Mouse (Mus musculus) G1E (cell line): Measurements from ENCODE around the gene Foxe3. TPM values are rescaled to one million over a fixed set of nuclear protein-coding genes. Genes with fewer than 3 reads are reported as not detected.

Source experiments
- ATAC-seq: 2 replicates; pipeline ENCODE4 v1.8.0; 2016; ENCODE audit warnings: mild to moderate bottlenecking; ENCODE audit not compliant: insufficient number of reproducible peaks, poor library complexity, low FRiP score, severe bottlenecking; ENCODE audit errors: extremely low read depth
- DNase-seq: peaks from one replicate; pipeline ENCODE4 v3.0.0; 2012; ENCODE audit warnings: low spot score
- H3K27me3 ChIP-seq: 2 replicates; pipeline ENCODE4 v1.6.1; 2012; ENCODE audit warnings: mild to moderate bottlenecking, low read length, inconsistent platforms; ENCODE audit not compliant: insufficient read depth
- H3K36me3 ChIP-seq: replicated peaks from 2 replicates; pipeline ENCODE3; 2012; ENCODE audit warnings: mild to moderate bottlenecking, inconsistent platforms
- H3K4me1 ChIP-seq: 2 replicates; pipeline ENCODE4 v1.6.1; 2012; ENCODE audit warnings: low read depth, low read length, inconsistent platforms, mixed read lengths; ENCODE audit not compliant: insufficient read depth
- H3K4me3 ChIP-seq: 2 replicates; pipeline ENCODE4 v1.5.1; 2012; ENCODE audit warnings: low read depth, mild to moderate bottlenecking, inconsistent platforms, low read length, moderate library complexity, mixed read lengths
- H3K9me3 ChIP-seq: replicated peaks from 2 replicates; pipeline ENCODE4 v1.6.1; 2012; ENCODE audit warnings: inconsistent platforms
- CTCF ChIP-seq: IDR thresholded peaks from 2 replicates; pipeline ENCODE4 v1.5.1; 2012; ENCODE audit warnings: low read depth, low read length, inconsistent platforms, mixed read lengths
- GATA1 ChIP-seq: IDR thresholded peaks from 2 replicates; pipeline ENCODE4 v1.6.1; 2012; ENCODE audit warnings: borderline replicate concordance, low read length, inconsistent platforms, mixed read lengths
- GATA2 ChIP-seq: IDR thresholded peaks from 2 replicates; pipeline ENCODE4 v1.6.1; 2012; ENCODE audit warnings: low read depth, low read length, inconsistent platforms, borderline replicate concordance
- POLR2AphosphoS5 ChIP-seq: IDR thresholded peaks from 2 replicates; pipeline ENCODE4 v1.6.1; 2012; ENCODE audit warnings: low read depth, low read length, inconsistent platforms; ENCODE audit not compliant: insufficient replicate concordance
- TAL1 ChIP-seq: conservative IDR thresholded peaks from 2 replicates; pipeline ENCODE4 v1.6.1; 2012; ENCODE audit warnings: low read depth, low read length, inconsistent platforms, mixed read lengths
- polyA plus RNA-seq: library from polyadenylated mRNA; stranded (reverse); fragments of >175 nt; gene quantifications from 2 replicates; pipeline ENCODE4 v1.2.3, GENCODE M21; 2012
- total RNA-seq, 2 experiments: library from RNA; stranded (forward) in 1 of 2; stranded (reverse) in 1 of 2; fragments of 200-1000 nt in 1 of 2; fragments of >200 nt in 1 of 2; fragmentation: Nextera tagmentation in 1 of 2; gene quantifications; 2 replicates each; pipeline ENCODE4 v1.2.3; 2014 to 2017

The Foxe3 gene
- total and polyA plus RNA-seq, 3 experiments = not detected

DNA sequence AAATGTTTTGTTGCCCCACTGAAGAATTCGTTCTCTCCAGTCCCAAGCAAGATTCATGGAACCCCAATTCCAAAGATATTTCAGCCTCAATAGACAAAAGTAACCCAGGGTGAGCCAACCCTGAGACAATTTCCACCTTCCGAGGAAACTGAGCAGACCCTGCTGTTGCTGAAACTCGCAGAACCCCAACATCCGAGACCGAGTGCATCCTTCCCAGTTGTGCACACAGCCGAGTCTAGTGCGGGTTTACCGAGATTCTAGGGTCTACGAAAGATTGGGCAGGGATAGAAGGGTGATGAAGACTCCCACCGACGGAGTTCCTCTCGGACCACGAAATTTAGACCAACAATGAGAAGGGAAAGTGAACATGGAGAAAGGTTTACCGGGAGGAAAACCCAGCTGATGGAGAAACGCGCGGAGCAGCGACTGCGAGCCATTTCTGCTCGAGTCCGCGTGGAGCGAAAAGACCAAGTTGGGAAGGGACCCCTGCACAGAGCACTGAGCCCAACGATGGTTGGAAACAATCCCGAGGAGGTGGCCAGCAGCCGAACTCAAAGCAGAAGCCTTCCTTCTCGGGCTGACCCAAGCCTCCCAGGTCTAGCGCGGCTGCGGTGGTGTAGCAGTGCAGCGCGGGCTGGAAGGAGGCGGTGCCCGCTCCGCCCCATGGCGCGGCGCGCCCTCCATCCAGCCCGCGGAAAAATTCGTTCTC, 24.0 kb downstream of the Foxe3 start:
- TF ChIP-seq TAL1 (no peak), CTCF (no peak), GATA2 (no peak), GATA1 (no peak), POLR2AphosphoS5 (no peak)
- no peak for DNase-seq
- Histone ChIP-seq H3K4me1 (no peaks in the 10 kb centered on the region), H3K9me3 (peaks cover under 1% of the 10 kb centered on the region), H3K27me3 (peaks cover 13% of the 10 kb centered on the region; the same call in 1 of the 2 replicates), H3K4me3 (no peak overlapping the region), H3K36me3 (no peaks in the 10 kb centered on the region)
- ATAC-seq = no peak

DNA sequence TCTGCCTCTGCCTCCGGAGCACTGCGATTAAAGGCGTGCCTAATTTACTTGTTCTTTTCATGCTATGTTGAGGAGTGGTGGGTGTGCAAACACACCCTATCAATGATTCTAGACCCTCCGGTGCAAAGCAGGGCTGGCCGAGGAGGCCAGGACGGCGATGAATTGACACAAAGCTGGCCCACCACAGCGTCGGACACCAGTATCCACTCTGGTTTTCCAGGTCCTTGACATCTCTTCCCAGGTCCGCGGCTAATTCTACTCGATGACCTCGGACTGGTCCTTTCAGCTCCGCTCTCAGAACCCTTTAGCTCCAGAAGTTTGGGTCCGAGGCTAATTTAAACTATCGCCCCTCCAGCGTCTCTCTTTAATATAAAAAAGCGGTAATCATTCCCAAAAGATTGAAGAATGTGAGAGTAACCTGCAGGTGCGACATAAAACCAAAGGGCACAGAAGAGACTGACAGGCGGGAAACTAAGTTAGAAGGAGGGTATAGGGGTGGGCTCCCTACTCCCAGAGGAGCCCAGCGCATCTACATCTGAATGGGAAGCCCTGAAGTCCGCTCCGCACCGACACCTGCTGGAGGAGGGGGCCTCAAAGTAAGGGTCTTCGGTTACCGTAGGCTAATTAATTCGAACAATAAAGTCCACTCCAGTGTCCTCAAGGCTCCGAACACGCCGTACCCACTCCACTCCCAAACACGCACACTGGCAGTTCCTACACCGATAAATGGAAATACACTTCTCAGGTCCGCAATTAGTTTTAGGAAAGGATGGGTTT, 24.8 kb downstream of the Foxe3 start:
- no peak for TF ChIP-seq TAL1
- TF ChIP-seq GATA2 = no peak
- no peak for TF ChIP-seq GATA1
- no peak for TF ChIP-seq CTCF
- TF ChIP-seq POLR2AphosphoS5 = no peak
- ATAC-seq = no peak
- peaks cover 13% of the 10 kb centered on the region; the same call in 1 of the 2 replicates for H3K27me3 ChIP-seq

DNA sequence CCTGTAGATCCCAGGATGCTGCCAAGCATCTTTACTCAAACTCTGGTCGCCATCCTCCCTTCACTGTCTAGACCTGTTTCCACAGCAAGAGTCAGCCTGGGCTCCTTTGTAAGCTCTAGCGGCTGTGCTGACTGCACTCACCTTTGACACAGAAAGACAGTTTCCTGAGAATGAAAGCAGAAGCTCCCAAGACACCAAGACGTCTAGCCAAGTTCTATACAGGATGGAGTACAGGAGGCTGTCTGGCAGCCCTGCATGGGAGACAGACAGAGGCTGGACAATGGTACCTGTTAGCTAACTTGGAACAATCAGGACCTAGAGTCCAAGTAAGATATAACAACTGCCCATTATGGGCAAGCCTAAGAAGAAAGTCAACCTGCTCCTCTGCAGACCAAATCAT, 25.9 kb downstream of the Foxe3 start:
- H3K9me3 ChIP-seq = no peaks in the 10 kb centered on the region; the same call in 1 of the 2 replicates
- no peaks in the 10 kb centered on the region for H3K4me1 ChIP-seq
- DNase-seq = no peak
- H3K4me3 ChIP-seq = no peak overlapping the region
- no peaks in the 10 kb centered on the region for H3K36me3 ChIP-seq
- no peak for TF ChIP-seq POLR2AphosphoS5
- no peak for TF ChIP-seq GATA2
- TF ChIP-seq CTCF = no peak
- no peak for TF ChIP-seq GATA1
- TF ChIP-seq TAL1 = no peak
- no peak for ATAC-seq
- H3K27me3 ChIP-seq = peaks cover 13% of the 10 kb centered on the region; the same call in 1 of the 2 replicates

More for the DNA sequence above, 24.8 kb downstream of the Foxe3 start:
- Histone ChIP-seq H3K36me3 (no peaks in the 10 kb centered on the region), H3K4me3 (no peak overlapping the region), H3K9me3 (no peaks in the 10 kb centered on the region; the same call in 1 of the 2 replicates), H3K4me1 (no peaks in the 10 kb centered on the region)
- no peak for DNase-seq

DNA sequence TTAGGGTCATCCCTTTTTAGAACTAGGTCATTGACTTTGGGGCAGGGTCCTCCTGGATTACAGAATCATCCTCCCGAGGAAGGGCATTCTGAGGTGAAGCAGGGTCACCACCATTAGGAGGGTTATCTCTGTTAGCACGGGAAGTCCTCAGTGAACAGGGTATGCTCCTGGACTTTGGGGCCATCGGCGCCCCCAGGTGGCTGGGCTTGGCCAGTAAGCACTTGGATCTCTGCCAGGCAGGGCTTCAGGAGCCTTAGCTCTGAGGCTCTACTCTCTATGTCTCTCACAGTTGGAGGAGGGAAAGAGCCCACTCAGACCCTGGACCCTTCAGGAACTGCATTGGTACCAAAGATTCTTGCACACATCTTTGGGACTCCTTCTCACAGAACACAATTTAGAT, 28.0 kb downstream of the Foxe3 start:
- no peaks in the 10 kb centered on the region for H3K36me3 ChIP-seq
- DNase-seq = no peak
- no peak overlapping the region for H3K4me3 ChIP-seq
- H3K9me3 ChIP-seq = no peaks in the 10 kb centered on the region; the same call in 1 of the 2 replicates
- H3K27me3 ChIP-seq = peaks cover 13% of the 10 kb centered on the region; the same call in 1 of the 2 replicates
- no peak for TF ChIP-seq POLR2AphosphoS5
- TF ChIP-seq GATA2 = no peak
- no peak for TF ChIP-seq TAL1
- TF ChIP-seq GATA1 = no peak
- ATAC-seq = no peak
- no peaks in the 10 kb centered on the region for H3K4me1 ChIP-seq

DNA sequence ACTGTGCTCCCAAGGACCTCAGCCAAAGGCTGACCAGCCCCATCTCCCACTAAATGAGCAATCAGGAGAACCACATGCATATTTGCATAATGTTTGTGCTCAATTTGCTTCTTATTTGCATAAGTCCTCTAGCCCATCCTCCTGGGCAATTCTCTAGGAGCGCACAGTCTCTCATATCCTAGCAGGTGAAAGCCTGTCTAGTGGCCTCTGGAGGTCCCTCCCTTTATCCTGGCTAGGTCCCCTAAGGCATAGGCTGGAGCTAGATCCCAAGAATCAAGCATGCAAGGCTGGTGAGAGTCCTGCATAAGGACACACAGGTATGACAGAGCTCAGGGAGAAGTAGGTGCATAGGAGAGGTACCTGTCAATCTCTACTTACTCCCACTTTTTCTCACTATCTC, 43.6 kb downstream of the Foxe3 start:
- no peak for TF ChIP-seq GATA2
- no peak for TF ChIP-seq POLR2AphosphoS5
- TF ChIP-seq CTCF = no peak
- no peak for TF ChIP-seq GATA1
- TF ChIP-seq TAL1 = no peak
- Histone ChIP-seq H3K4me3 (no peak overlapping the region), H3K9me3 (no peaks in the 10 kb centered on the region), H3K36me3 (no peaks in the 10 kb centered on the region), H3K4me1 (no peaks in the 10 kb centered on the region), H3K27me3 (no peaks in the 10 kb centered on the region)
- no peak for ATAC-seq
- DNase-seq = no peak

DNA sequence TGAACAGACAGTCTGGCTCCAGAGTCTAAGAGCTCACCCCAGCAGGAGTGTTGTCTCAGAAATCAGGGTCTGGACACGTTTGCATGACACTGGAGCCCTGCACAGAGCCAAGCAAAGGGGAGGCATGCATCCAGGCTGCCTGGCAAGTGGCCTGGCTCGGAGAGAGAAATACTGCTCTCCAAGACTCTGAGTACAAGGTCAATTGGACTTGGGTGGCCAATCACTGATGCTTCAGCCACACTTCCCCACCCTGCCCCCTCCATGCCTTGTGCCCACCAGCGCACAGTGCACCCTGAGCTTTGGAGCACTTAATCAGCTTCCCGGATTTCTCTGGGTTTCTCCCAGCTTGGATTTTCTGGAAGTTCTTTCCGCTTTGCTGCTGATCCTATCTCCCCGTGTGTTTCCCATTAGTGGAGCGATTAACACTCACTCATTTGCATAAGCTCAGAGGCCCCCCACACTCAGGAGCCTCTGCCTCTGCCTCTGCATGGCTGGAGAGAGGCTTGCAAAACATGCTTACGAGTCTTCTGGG, 49.3 kb downstream of the Foxe3 start:
- H3K4me3 ChIP-seq = no peak overlapping the region
- DNase-seq (no peak), ATAC-seq (no peak)
- no peaks in the 10 kb centered on the region for H3K9me3 ChIP-seq
- H3K27me3 ChIP-seq = no peaks in the 10 kb centered on the region
- TF ChIP-seq CTCF = no peak
- no peak for TF ChIP-seq POLR2AphosphoS5
- no peaks in the 10 kb centered on the region for H3K4me1 ChIP-seq
- H3K36me3 ChIP-seq = no peaks in the 10 kb centered on the region

Other genes with a start within 250 kb of the Foxe3 start
- not detected in 2 replicates for gene Gm12830, start 104.3 kb downstream of the Foxe3 start, total RNA-seq (2014; fragmentation: Nextera tagmentation)
- gene Gm12830, start 104.3 kb downstream of the Foxe3 start, total RNA-seq (2017) = 0.05 and 0.06 TPM in 2 replicates
- gene Gm12830, start 104.3 kb downstream of the Foxe3 start, polyA plus RNA-seq = not detected in 2 replicates
- 0.38 TPM in 1 of 2 replicates, not detected in the other for gene Foxd2, start 17.1 kb downstream of the Foxe3 start, total RNA-seq (2014; fragmentation: Nextera tagmentation)
- gene Foxd2, start 17.1 kb downstream of the Foxe3 start, total RNA-seq (2017) = 0.60 and 0.81 TPM in 2 replicates
- gene Foxd2, start 17.1 kb downstream of the Foxe3 start, polyA plus RNA-seq = 2.1 and 3.4 TPM in 2 replicates
- gene Cmpk1, start 61.2 kb upstream of the Foxe3 start, total RNA-seq (2014; fragmentation: Nextera tagmentation) = 27.8 and 47.3 TPM in 2 replicates
- gene Cmpk1, start 61.2 kb upstream of the Foxe3 start, total RNA-seq (2017) = 104 and 132 TPM in 2 replicates
- 39.9 TPM in 2 replicates for gene Cmpk1, start 61.2 kb upstream of the Foxe3 start, polyA plus RNA-seq
- gene Stil, start 74.1 kb upstream of the Foxe3 start, total RNA-seq (2014; fragmentation: Nextera tagmentation) = 93.1 and 94.3 TPM in 2 replicates
- 19.9 and 26.0 TPM in 2 replicates for gene Stil, start 74.1 kb upstream of the Foxe3 start, total RNA-seq (2017)
- gene Stil, start 74.1 kb upstream of the Foxe3 start, polyA plus RNA-seq = 2.8 and 4.0 TPM in 2 replicates
- 155 and 174 TPM in 2 replicates for gene Tal1, start 130.4 kb upstream of the Foxe3 start, total RNA-seq (2014; fragmentation: Nextera tagmentation)
- 155 and 166 TPM in 2 replicates for gene Tal1, start 130.4 kb upstream of the Foxe3 start, total RNA-seq (2017)
- gene Tal1, start 130.4 kb upstream of the Foxe3 start, polyA plus RNA-seq = 239 and 262 TPM in 2 replicates
- gene Pdzk1ip1, start 162.7 kb upstream of the Foxe3 start, total RNA-seq (2014; fragmentation: Nextera tagmentation) = 2.4 and 3.0 TPM in 2 replicates
- gene Pdzk1ip1, start 162.7 kb upstream of the Foxe3 start, total RNA-seq (2017) = 19.8 and 23.1 TPM in 2 replicates
- gene Pdzk1ip1, start 162.7 kb upstream of the Foxe3 start, polyA plus RNA-seq = 0.21 TPM in 1 of 2 replicates, not detected in the other
- gene Cyp4x1, start 208.3 kb upstream of the Foxe3 start, total RNA-seq (2014; fragmentation: Nextera tagmentation) = 0.15 TPM in 1 of 2 replicates, not detected in the other
- gene Cyp4x1, start 208.3 kb upstream of the Foxe3 start, total RNA-seq (2017) = 0.05 TPM in 1 of 2 replicates, not detected in the other
- not detected in 2 replicates for gene Cyp4x1, start 208.3 kb upstream of the Foxe3 start, polyA plus RNA-seq